Mouse (Mus musculus): Measurements from ENCODE around the gene Cyth1. TPM values are rescaled to one million over a fixed set of nuclear protein-coding genes. Genes with fewer than 3 reads are reported as not detected.
A peak's percentile ranks its signal among the peaks of the same experiment; 100 is the strongest.

Gene Cyth1
- total RNA-seq, 2 experiments from 2014 or later, result 12.3 to 56.3 TPM

DNA sequence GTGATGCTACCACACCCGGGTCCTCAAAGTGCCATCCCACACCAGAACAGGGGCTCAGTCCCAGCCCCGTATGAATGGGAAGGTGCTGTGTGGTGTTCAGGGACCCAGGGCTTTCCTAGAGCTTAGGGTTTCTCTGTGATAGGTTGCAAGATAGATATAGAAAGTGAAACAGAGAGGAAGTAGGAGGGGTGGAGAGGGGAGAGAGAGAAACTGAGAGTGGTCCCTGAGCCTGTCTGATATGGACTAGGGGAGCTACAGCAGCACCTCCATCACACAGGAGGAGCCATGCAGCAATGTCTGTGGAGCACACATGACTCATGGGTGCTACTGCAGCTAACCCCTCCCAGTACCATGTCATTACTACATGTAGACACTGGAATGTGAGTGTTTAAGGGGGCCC is 118.6 kb downstream of the Cyth1 start:
- no peak for ATAC-seq (replicated peaks; ENCODE audit: poor library complexity)

DNA sequence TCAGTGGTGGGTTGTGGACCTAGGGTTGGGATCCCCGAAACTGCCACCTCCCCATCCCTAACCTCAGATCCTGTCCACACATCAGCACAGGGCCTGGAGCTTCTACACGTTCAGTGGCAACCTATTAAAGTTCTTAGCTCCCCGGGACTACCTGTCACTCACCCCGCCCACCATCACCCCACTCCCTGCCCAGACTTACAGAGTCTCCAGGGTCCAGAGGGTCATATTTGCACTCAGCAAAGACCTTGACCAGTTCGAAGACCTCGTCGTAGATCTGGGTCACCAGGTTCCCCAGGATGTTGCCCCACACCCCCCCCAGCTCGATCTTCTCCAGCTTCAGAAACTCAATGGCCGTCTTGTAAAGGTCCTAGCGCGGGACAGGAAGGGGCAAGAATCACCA is 126.8 kb downstream of the Cyth1 start:
- ATAC-seq (replicated peaks; ENCODE audit: poor library complexity), result no peak

DNA sequence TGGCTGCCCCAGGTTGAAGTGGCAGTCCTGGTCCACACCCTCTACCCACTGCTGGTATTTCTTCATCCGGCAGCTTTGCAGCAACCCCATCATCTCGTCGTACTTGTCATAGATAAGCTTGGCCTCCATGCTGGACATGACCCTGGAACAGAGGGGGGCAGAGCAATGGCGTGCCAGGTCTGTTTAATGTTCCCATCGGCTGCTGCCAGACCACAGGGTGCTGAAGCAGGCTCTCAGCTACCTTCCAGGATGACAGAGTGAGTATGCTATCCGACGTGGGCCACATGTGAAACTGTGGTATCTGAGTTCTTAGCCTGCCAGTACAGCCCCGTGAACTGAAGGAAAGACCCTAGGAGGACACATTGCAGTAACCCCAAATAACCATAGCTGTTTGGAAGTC is 129.6 kb downstream of the Cyth1 start:
- ATAC-seq (replicated peaks; ENCODE audit: poor library complexity), result no peak

DNA sequence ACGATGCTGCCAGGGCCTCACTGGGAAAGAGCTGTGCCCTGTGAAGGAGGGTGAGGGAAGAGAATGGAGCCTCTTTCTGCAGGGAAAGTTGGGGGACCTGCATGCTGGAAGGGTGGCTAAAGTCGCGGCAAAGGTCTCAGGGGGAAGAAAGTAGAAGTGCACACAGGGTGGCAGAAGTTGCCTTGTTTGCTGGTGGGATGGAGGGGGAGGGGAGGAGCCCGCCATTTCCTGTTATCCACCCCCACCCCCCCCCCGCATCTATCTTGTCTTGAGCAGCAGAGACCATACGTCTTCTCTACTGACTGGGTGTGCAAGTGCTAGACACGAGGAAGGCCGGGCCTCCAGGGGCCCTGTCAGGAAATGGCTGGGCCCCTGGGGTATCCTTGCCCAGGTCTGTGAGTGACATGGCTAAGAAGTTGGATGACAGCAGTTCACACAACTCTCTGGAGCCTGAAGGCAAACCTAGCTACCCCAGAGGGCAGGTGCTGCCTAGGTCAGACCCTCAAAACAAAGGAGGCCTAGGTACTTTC is 133.7 kb downstream of the Cyth1 start:
- ATAC-seq (replicated peaks; ENCODE audit: poor library complexity), result no peak

DNA sequence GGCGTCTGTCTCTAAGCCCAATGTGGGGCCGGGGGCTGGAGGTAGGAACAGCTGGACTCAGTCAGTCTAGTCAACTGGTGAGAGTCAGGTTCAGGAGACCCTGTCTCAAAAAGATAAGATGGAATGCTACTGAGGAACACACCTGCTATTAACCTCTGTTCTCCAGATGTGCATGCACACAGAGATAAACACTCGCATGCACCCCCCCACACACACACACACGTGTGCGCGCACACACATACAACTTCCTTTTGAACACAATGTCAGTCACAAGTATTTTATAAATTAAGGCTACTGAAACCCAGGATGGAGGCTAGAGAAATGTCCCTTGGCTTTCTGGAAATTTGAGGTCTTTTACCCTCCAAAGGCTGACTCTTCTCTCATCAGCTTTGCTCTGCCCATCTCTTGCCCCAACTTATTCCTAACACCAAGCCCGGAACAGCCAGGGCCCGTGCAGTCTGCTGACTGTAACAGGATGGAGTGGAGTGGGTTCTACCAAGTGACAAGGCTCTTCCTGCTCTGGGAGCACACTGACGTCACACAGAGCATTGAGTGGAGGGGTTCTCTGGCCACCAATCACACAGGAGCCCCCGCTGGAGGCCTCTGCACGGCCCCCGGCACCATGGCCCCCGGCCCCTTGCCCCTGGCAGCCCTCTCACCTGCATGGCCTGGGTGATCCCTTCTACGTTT is 134.7 kb downstream of the Cyth1 start:
- ATAC-seq (replicated peaks; ENCODE audit: poor library complexity), result 0 out of 2 replicates have a peak, but pooled peaks have one; percentile 17

DNA sequence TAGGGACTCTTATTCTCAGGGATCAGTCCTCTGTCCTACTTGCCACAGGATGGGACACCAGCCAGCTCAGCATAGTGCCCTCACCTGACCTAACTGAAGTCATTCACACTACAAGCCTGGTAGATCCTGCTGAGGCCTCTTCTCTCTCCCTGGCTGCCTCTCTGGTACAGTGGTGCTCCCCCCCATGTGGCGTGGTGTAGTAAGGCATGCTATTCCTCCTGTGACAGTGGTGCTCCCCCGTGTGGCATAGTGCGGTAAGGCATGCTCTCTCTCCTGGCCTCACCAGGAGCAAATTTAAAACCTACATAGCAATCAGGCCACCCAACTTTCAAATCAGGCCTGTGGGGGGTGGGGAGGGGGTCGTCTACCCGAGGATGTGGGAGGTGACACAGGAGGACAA is 144.4 kb downstream of the Cyth1 start:
- peak; percentile 91 for ATAC-seq (replicated peaks; ENCODE audit: poor library complexity)

DNA sequence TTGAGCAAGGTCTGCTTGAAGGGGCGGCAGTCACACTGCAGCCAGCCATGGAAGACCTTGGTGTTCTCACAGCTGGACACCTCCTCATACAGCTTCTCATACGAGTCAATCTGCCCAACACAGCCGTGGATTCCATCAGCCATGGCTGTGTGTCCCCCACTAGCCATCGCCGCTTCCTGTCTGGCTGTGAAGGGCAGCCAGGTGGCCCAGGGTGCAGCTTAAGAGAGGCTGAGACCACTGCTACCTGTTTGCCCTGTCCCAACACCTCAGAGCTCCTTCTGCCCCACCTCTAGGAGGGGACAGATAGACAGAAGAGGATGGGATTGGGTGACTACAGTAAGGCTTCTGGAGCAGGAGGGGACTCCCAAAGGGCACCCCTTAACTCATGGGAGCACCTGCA is 145.0 kb downstream of the Cyth1 start:
- ATAC-seq (replicated peaks; ENCODE audit: poor library complexity), result no peak

DNA sequence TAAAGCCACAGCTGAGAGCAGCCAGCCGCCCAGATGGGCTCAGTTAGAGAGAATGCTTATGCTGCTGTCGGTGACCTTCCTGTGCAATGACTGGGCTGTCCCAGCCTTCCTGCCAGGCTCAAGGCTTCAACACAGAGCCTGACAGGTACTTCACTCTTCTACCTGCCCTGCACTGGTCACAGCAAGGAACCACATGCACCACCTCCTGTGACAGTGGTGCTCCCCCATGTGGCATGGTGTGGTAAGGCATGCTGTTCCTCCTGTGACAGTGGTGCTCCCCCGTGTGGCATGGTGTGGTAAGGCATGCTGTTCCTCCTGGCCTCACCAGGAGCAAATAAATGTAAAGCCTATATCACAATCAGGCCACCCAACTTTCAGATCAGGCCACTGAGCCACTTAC is 145.6 kb downstream of the Cyth1 start:
- ATAC-seq (replicated peaks; ENCODE audit: poor library complexity), result peak; percentile 98

DNA sequence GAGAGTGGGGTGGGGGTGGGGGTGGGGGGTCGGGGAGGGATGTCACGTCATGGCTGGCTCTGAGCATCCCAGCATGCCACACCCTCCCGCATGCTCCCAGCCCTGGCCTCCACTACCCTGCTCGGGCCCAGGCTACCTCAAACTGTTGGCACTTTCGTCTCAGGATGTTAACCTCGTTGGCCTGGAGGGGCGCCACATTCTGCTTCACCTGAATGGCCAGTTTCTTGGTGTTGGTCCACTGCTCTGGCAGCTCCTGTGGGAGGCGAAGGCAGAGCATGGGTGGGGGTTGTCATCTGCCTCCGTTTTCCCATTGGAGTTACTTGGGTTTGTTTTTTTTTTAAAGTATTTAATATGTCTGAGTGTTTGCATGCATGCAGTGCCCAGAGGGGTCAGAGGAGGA is 147.3 kb downstream of the Cyth1 start:
- ATAC-seq (replicated peaks; ENCODE audit: poor library complexity), result no peak

DNA sequence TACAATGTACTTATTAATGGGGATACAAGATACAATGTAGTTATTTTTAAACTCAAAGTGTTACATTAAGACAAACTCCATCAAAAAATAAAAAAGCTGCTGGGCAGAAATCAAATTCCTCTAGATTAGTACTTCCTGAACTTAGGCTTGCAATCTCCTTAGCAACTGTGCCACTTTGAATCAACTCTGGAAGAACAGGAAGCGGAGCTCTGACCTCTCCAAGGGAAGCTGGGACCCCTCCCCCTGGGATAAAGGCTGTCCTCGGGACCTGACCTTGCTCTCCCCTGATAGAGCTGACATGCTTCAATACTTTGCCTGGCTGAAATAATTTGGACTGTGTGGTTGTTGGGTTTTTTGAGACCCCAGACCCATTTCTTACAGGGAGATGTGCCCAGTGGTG is 151.7 kb downstream of the Cyth1 start:
- no peak for ATAC-seq (replicated peaks; ENCODE audit: poor library complexity)

DNA sequence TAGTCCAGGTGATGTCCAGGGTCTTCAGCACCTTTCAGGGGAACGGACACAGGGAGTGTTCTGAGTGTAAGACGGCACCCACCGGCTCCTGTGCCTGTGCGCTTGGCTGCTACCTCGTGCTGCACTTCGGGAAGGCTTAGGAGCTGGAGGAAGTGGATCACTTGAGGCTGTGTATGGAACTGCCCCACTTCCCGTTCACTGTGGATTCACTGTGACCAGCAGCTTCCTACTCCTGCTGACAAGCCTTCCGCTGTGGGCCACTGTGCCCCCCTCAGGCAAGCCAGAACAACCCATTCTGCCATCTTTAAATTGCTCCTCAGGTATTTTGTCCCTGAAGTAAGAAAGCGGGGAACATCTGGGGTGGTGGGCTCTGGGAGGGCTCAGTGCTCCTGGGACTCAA is 153.4 kb downstream of the Cyth1 start:
- ATAC-seq (replicated peaks; ENCODE audit: poor library complexity), result peak; percentile 58

DNA sequence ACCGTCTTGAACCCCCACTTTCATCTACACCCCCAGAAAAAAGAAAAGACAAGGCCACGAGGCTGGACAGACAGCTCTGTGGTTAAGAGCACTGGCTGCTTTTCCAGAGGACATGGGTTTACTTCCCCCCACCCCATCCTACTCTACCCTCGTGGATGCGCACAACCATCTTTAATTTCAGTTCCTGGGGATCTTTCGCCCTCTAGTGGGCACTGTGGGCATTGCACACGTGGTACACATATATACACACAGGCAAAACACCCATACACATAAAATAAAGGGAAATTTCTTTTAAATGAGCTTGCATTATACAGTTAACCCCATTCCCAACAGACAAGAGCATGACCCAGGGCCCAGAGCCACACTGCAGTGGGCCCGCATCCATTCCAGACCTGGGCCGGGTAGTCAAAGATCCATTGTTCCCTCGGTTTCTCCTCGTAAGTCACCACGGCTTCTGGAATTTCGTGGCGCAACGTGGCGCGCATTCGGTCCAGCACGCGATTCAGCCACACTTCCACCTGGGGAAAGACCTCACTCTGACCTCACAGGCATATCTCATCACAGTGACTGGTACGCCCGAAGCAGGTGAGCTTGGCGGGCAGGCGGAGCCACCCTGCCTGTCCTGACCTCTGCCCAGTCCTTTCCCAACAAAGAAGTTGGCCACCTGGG is 157.3 kb downstream of the Cyth1 start:
- ATAC-seq (replicated peaks; ENCODE audit: poor library complexity), result 0 out of 2 replicates have a peak, but pooled peaks have one; percentile 29

DNA sequence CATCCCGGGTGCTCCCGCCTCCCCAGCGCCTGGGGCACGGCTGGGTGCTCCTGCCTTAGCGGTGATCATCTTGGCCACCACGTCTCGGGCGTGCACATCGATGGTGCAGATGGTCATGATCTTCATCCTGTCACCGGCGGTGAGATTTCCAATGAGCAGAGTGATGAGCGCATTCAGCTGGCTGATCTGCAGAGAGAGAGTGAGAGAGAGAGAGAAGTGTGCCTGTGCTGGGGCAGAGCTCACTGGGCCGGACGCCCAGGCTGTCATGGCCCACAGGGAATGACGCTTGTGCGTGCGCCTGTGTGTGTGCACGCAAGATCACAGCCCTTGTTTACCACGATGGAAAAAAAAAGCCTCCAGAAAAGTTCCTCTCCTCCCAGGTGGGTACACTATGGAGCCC is 159.5 kb downstream of the Cyth1 start:
- no peak for ATAC-seq (replicated peaks; ENCODE audit: poor library complexity)

DNA sequence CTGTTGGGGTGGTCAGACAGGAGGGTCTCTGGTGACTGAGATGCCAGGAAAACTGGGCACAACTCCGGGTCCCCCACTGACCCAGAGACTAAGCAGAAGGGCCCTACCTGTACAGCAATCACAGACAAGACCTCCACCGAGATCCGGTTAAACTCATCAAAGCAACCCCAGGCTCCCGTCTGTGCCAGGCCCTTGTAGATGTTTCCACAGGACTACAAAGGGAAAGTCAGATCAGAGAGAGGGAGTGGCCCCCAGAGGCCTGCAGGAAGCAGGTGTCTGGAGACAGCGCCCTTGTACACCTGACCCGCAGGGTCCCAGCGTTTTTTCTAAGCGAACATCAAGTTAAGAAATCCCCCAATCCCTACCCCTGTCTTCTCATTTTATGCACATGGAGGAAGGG is 162.4 kb downstream of the Cyth1 start:
- no peak for ATAC-seq (replicated peaks; ENCODE audit: poor library complexity)

DNA sequence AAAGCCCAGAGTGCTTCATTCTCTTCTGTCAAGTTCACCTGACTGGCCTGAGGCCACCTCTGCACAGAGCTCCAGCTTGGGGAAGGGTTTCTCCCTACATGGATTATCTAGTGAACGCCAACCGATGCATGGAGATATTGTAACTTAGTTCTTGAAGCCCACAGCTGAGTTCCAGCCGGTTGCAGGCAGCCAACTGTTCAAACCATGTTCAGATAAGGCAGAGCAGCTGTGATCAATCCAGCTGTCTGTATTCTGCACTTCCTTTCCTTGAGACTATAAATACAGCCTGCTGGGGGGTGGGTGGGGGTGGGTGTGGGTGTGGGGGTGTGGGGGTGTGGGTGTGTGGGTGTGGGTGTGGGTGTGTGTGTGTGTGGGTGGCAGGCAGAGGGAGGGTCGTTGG is 163.2 kb downstream of the Cyth1 start:
- no peak for ATAC-seq (replicated peaks; ENCODE audit: poor library complexity)

DNA sequence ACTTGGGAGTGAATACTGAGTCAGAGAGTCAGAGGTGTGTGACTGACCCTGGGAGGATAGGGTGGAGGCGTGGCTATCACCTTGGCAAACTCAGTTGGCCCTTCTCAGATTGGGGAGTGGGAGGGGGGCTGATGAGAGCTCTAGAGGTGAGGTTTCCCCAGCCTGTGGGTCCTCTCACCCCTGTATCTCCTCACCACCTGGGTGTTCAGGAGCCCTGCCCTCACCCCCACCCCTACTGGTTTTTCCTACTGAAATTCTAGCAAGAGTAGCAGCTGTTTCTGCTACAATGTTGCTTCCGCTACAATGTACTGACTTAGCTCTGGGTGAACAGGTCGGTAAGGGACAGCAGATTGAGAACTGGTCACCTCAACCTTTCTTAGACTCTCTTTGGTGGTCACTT is 164.1 kb downstream of the Cyth1 start:
- no peak for ATAC-seq (replicated peaks; ENCODE audit: poor library complexity)

DNA sequence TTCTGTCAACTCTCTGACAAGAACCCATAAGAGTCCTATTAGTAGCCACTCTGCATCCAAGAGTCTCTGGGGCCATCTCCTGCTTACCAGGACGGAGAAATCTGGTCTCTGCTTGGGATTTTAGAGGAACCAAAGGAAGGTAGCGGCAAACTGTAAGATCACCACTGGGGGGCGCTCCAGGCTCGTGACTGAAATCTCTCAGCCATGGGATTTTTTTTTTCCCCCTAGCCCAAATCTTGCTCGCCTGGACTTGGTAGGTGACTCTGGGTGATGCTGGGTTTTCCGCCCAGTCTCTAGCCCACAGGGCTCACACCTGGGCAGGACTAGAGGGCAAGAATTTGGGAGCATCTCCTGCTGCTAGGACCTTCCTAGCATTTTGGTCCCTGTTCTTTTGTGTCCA is 164.6 kb downstream of the Cyth1 start:
- peak; percentile 66 for ATAC-seq (replicated peaks; ENCODE audit: poor library complexity)

DNA sequence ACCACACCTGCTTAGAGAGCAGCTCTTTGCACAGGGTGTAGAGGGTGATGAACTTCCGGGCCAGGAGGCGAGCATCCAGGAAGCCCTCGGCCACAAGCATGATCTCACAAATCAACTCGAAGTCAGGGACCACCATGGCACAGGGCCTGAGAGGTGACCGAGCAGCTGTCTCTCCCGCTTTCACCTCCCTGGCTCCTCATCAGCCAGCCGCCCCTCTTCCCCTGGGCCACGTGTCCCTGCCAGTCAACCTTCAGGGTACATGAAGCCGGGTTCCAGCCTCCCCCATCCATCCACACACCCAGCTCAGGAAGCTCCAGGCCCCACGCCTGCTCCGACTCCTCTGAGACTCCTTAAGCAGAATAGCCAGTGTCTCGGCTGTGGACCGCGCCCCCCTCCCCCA is 166.1 kb downstream of the Cyth1 start:
- no peak for ATAC-seq (replicated peaks; ENCODE audit: poor library complexity)
